Mouse (Mus musculus) heart, embryonic 15.5 days (tissue): Measurements from ENCODE around the gene Rundc3a. TPM values are rescaled to one million over a fixed set of nuclear protein-coding genes. Genes with fewer than 3 reads are reported as not detected.
"Not testable (repeated sequence)": the region's sequence is repeated elsewhere in the genome, so short reads cannot be mapped to it uniquely, and the experiment has no call there.

ENCODE experiments used
- ATAC-seq: fragments of 200-750 bp; cut with Nextera tagmentation; replicated peaks from 2 replicates; pipeline ENCODE4 v1.8.0; 2017; ENCODE audit warnings: low read depth, moderate TSS enrichment; ENCODE audit not compliant: insufficient number of reproducible peaks, insufficient read depth, low FRiP score
- H3K27ac ChIP-seq: fragments of 300-500 bp; sonication (generic); 2 replicates; pipeline ENCODE4 v1.5.1; 2015; ENCODE audit warnings: mild to moderate bottlenecking, inconsistent platforms
- H3K27me3 ChIP-seq: fragments of 300-500 bp; sonication (generic); 2 replicates; pipeline ENCODE4 v1.6.1; 2015; ENCODE audit warnings: inconsistent platforms
- H3K36me3 ChIP-seq: fragments of 300-500 bp; sonication (generic); 2 replicates; pipeline ENCODE4 v1.6.1; 2015; ENCODE audit warnings: mild to moderate bottlenecking, inconsistent platforms
- H3K4me1 ChIP-seq: fragments of 300-500 bp; sonication (generic); replicated peaks from 2 replicates; pipeline ENCODE4 v1.6.1; 2015; ENCODE audit warnings: inconsistent platforms
- H3K4me2 ChIP-seq: fragments of 300-500 bp; sonication (generic); 2 replicates; pipeline ENCODE4 v1.6.1; 2015; ENCODE audit warnings: inconsistent platforms, mild to moderate bottlenecking, moderate library complexity
- H3K4me3 ChIP-seq: fragments of 300-500 bp; sonication (generic); 2 replicates; pipeline ENCODE4 v1.5.1; 2015; ENCODE audit warnings: mild to moderate bottlenecking, inconsistent platforms
- H3K9ac ChIP-seq: fragments of 300-500 bp; sonication (generic); 2 replicates; pipeline ENCODE4 v1.6.1; 2015; ENCODE audit warnings: mild to moderate bottlenecking, inconsistent platforms
- H3K9me3 ChIP-seq: fragments of 300-500 bp; sonication (generic); replicated peaks from 2 replicates; pipeline ENCODE4 v1.6.1; 2016; ENCODE audit warnings: inconsistent platforms
- WGBS: fragments of 180-500 bp; shearing (Covaris S2); methylation state at CpG from one replicate; pipeline ENCODE4 v1.1.7; 2015; ENCODE audit warnings: mixed read lengths; 5-methylcytosine and 5-hydroxymethylcytosine counted together
- polyA plus RNA-seq: library from polyadenylated mRNA; unstranded; fragments of >200 nt; fragmentation: Nextera tagmentation; extraction: Ambion mirVana; gene quantifications from 2 replicates; pipeline ENCODE4 v1.2.1, GENCODE M21; 2015

Gene Rundc3a
- polyA plus RNA-seq, 1 experiment from 2014 or later = 0.64 TPM

GRCm38 (mm10) chr11:102356190-102356589 lies 37.0 kb upstream of the Rundc3a start:
- WGBS = 74% methylated on average over 12 of the region's 12 CpGs
- Histone ChIP-seq H3K27me3 (peaks cover 75% of the 10 kb centered on the region), H3K9ac (no peak overlapping the region), H3K27ac (no peak overlapping the region), H3K4me1 (no peaks in the 10 kb centered on the region), H3K36me3 (no peaks in the 10 kb centered on the region), H3K4me3 (no peak overlapping the region), H3K4me2 (no peak overlapping the region), H3K9me3 (no peaks in the 10 kb centered on the region)
- ATAC-seq = no peak

- ATAC-seq = no peak
- H3K4me3 ChIP-seq = no peak overlapping the region
- 59% methylated on average over 31 of the region's 31 CpGs for WGBS
- H3K27me3 ChIP-seq = peaks cover 73% of the 10 kb centered on the region
- no peaks in the 10 kb centered on the region for H3K4me1 ChIP-seq
- H3K36me3 ChIP-seq = no peaks in the 10 kb centered on the region
- no peak overlapping the region for H3K9ac ChIP-seq
- no peaks in the 10 kb centered on the region for H3K9me3 ChIP-seq
- no peak overlapping the region for H3K27ac ChIP-seq
- no peak overlapping the region for H3K4me2 ChIP-seq
Observed at GRCm38 (mm10) chr11:102356636-102357350, 36.4 kb upstream of the Rundc3a start.

GRCm38 (mm10) chr11:102358365-102358764 lies 34.8 kb upstream of the Rundc3a start:
- Histone ChIP-seq H3K4me1 (no peaks in the 10 kb centered on the region), H3K27me3 (peaks cover 65% of the 10 kb centered on the region), H3K4me2 (no peak overlapping the region), H3K36me3 (no peaks in the 10 kb centered on the region), H3K9ac (no peak overlapping the region), H3K9me3 (no peaks in the 10 kb centered on the region), H3K4me3 (no peak overlapping the region), H3K27ac (no peak overlapping the region)
- no peak for ATAC-seq
- WGBS = 66% methylated on average over 10 of the region's 10 CpGs

- H3K4me2 ChIP-seq = no peak overlapping the region
- ATAC-seq = no peak
- H3K36me3 ChIP-seq = no peaks in the 10 kb centered on the region
- 0 out of 2 replicates have a peak, but pooled peaks cover 4% of the 10 kb centered on the region for H3K4me1 ChIP-seq
- H3K27me3 ChIP-seq = peaks cover 47% of the 10 kb centered on the region
- H3K27ac ChIP-seq = no peak overlapping the region
- H3K9ac ChIP-seq = no peak overlapping the region
- no peaks in the 10 kb centered on the region for H3K9me3 ChIP-seq
- 83% methylated on average over 8 of the region's 8 CpGs for WGBS
- H3K4me3 ChIP-seq = no peak overlapping the region
Observed at GRCm38 (mm10) chr11:102361776-102362495, 31.3 kb upstream of the Rundc3a start.

GRCm38 (mm10) chr11:102363623-102364022 lies 29.6 kb upstream of the Rundc3a start:
- Histone ChIP-seq H3K27me3 (peaks cover 35% of the 10 kb centered on the region), H3K36me3 (no peaks in the 10 kb centered on the region), H3K27ac (no peak overlapping the region), H3K9me3 (no peaks in the 10 kb centered on the region), H3K4me2 (no peak overlapping the region), H3K9ac (no peak overlapping the region), H3K4me1 (0 out of 2 replicates have a peak, but pooled peaks cover 4% of the 10 kb centered on the region), H3K4me3 (no peak overlapping the region)
- 24% methylated on average over 2 of the region's 2 CpGs for WGBS
- ATAC-seq = no peak

- Histone ChIP-seq H3K4me3 (no peak overlapping the region), H3K9ac (no peak overlapping the region), H3K27ac (no peak overlapping the region), H3K4me1 (0 out of 2 replicates have a peak, but pooled peaks cover 4% of the 10 kb centered on the region), H3K27me3 (peaks cover 25% of the 10 kb centered on the region), H3K36me3 (no peaks in the 10 kb centered on the region), H3K9me3 (no peaks in the 10 kb centered on the region), H3K4me2 (no peak overlapping the region)
- ATAC-seq = peak; percentile 16; the same call in 1 of the 2 replicates
- WGBS = 66% methylated on average over 14 of the region's 14 CpGs
Observed at GRCm38 (mm10) chr11:102364570-102365371, 28.4 kb upstream of the Rundc3a start.

GRCm38 (mm10) chr11:102365699-102366098 lies 27.5 kb upstream of the Rundc3a start:
- H3K4me1 ChIP-seq = 0 out of 2 replicates have a peak, but pooled peaks cover 4% of the 10 kb centered on the region
- H3K4me2 ChIP-seq = no peak overlapping the region
- no peak overlapping the region for H3K4me3 ChIP-seq
- ATAC-seq = no peak
- no peaks in the 10 kb centered on the region for H3K9me3 ChIP-seq
- H3K27me3 ChIP-seq = peaks cover 16% of the 10 kb centered on the region
- H3K36me3 ChIP-seq = no peaks in the 10 kb centered on the region
- no peak overlapping the region for H3K9ac ChIP-seq
- whole genome bisulfite sequencing = 51% methylated on average over 4 of the region's 4 CpGs
- H3K27ac ChIP-seq = no peak overlapping the region

- not testable (repeated sequence) for ATAC-seq, H3K4me3 ChIP-seq, H3K9me3 ChIP-seq
Observed at GRCm38 (mm10) chr11:102366103-102366502, 27.1 kb upstream of the Rundc3a start, which contains the start of gene Slc4a1. Gene Slc4a1, minus strand, starts transcription at chr11:102366203.

GRCm38 (mm10) chr11:102367504-102368280 lies 25.5 kb upstream of the Rundc3a start:
- Histone ChIP-seq H3K36me3 (no peaks in the 10 kb centered on the region), H3K27me3 (peaks cover 8% of the 10 kb centered on the region; the same call in 1 of the 2 replicates), H3K27ac (no peak overlapping the region), H3K4me2 (no peak overlapping the region), H3K9me3 (no peaks in the 10 kb centered on the region), H3K4me3 (no peak overlapping the region), H3K4me1 (0 out of 2 replicates have a peak, but pooled peaks cover 4% of the 10 kb centered on the region), H3K9ac (no peak overlapping the region)
- 67% methylated on average over 9 of the region's 9 CpGs for WGBS
- ATAC-seq = no peak

More at GRCm38 (mm10) chr11:102366103-102366502, 27.1 kb upstream of the Rundc3a start, which contains the start of gene Slc4a1:
- not testable (repeated sequence) for H3K4me2 ChIP-seq, H3K36me3 ChIP-seq, H3K9ac ChIP-seq, H3K27ac ChIP-seq, H3K4me1 ChIP-seq
- H3K27me3 ChIP-seq = peaks cover 14% of the 10 kb centered on the region
- 79% methylated on average over 8 of the region's 8 CpGs for WGBS

GRCm38 (mm10) chr11:102368347-102368746 lies 24.9 kb upstream of the Rundc3a start:
- Histone ChIP-seq H3K4me3 (no peak overlapping the region), H3K4me1 (0 out of 2 replicates have a peak, but pooled peaks cover 4% of the 10 kb centered on the region), H3K27me3 (peaks cover 12% of the 10 kb centered on the region; the same call in 1 of the 2 replicates), H3K9ac (no peak overlapping the region), H3K9me3 (no peaks in the 10 kb centered on the region), H3K27ac (no peak overlapping the region), H3K4me2 (no peak overlapping the region), H3K36me3 (no peaks in the 10 kb centered on the region)
- 72% methylated on average over 5 of the region's 5 CpGs for WGBS
- ATAC-seq = no peak
